Mouse (Mus musculus) kidney, postnatal 14 days (tissue): ENCODE measurements around the gene Gm44511.
"Not testable (repeated sequence)": the region's sequence is repeated elsewhere in the genome, so short reads cannot be mapped to it uniquely, and the experiment has no call there.

Experiments
- DNase-seq: peaks from one replicate; pipeline ENCODE4 v3.0.0; 2022; ENCODE audit warnings: mixed read lengths

The Gm44511 gene

GRCm38 (mm10) chr6:128760016-128760415 lies 66.1 kb downstream of the Gm44511 start:
- peak; percentile 92 for DNase-seq

GRCm38 (mm10) chr6:128759221-128759950 lies 66.7 kb downstream of the Gm44511 start:
- no peak for DNase-seq

GRCm38 (mm10) chr6:128755402-128755763 lies 70.7 kb downstream of the Gm44511 start:
- not testable (repeated sequence) for DNase-seq

- DNase-seq, result not testable (repeated sequence)
Measured at GRCm38 (mm10) chr6:128754748-128755401, 71.2 kb downstream of the Gm44511 start.

GRCm38 (mm10) chr6:128754265-128754664 lies 71.8 kb downstream of the Gm44511 start:
- not testable (repeated sequence) for DNase-seq

GRCm38 (mm10) chr6:128753610-128754224 lies 72.4 kb downstream of the Gm44511 start:
- DNase-seq, result peak; percentile 88

- DNase-seq, result not testable (repeated sequence)
Measured at GRCm38 (mm10) chr6:128747006-128747405, 79.1 kb downstream of the Gm44511 start.

GRCm38 (mm10) chr6:128737445-128737844 lies 88.7 kb downstream of the Gm44511 start:
- no peak for DNase-seq

- DNase-seq, result peak; percentile 12
Measured at GRCm38 (mm10) chr6:128736100-128736499, 90.0 kb downstream of the Gm44511 start.

GRCm38 (mm10) chr6:128734896-128735295 lies 91.2 kb downstream of the Gm44511 start:
- no peak for DNase-seq

GRCm38 (mm10) chr6:128733908-128734679 lies 92.0 kb downstream of the Gm44511 start:
- DNase-seq, result no peak

GRCm38 (mm10) chr6:128732032-128732431 lies 94.1 kb downstream of the Gm44511 start:
- DNase-seq, result no peak
